Mouse (Mus musculus) forebrain, embryonic 13.5 days (tissue): ENCODE results near the gene Fnip1. TPM values are rescaled to one million over a fixed set of nuclear protein-coding genes. Genes with fewer than 3 reads are reported as not detected.

Experiments
- polyA plus RNA-seq: library from polyadenylated mRNA; unstranded; fragments of >200 nt; fragmentation: Nextera tagmentation; extraction: Ambion mirVana; gene quantifications from 2 replicates; pipeline ENCODE4 v1.2.1, GENCODE M21; 2015

Gene Fnip1
- polyA plus RNA-seq, 1 experiment from 2014 or later: 10.9 TPM

Other genes with a start within 250 kb of the Fnip1 start
- gene Csf2, start 188.5 kb upstream of the Fnip1 start, polyA plus RNA-seq: not detected in 2 replicates
- not detected in 2 replicates for gene Il3, start 170.9 kb upstream of the Fnip1 start, polyA plus RNA-seq
- 24.7 and 26.7 TPM in 2 replicates for gene Acsl6, start 134.4 kb upstream of the Fnip1 start, polyA plus RNA-seq
- not detected in 2 replicates for gene Meikin, start 67.5 kb upstream of the Fnip1 start, polyA plus RNA-seq
- 36.4 and 40.4 TPM in 2 replicates for gene Rapgef6, start 84.6 kb downstream of the Fnip1 start, polyA plus RNA-seq